Mouse (Mus musculus): ENCODE measurements at regions not wholly inside any gene's neighbourhood (a gene's known extent, or its start where the extent isn't known, plus 50 kb on each side); places are given as distances from the start of the nearest gene placed in this dataset.
"Not testable (repeated sequence)": the region's sequence is repeated elsewhere in the genome, so short reads cannot be mapped to it uniquely, and the experiment has no call there.

DNA sequence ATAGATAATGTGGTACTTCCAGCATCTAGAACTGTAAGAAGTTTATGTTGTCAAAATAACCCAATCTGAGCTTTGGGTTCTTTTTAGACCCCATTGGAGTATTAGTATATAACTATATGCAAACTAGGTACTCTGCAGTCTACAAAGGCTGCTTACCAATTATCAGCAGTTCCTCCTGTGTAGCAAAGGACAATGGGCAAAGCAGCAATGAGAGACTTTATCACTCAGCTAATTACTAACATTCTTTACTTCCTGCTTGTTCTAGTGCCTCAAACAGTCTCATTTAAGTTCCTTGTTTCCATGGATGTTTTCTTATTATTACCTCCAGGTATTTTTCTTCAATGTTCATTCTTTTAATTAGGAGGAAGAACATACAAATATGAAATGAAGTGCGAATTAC is 312.5 kb upstream of the Klf6 start:
- DNase-seq: no peak

DNA sequence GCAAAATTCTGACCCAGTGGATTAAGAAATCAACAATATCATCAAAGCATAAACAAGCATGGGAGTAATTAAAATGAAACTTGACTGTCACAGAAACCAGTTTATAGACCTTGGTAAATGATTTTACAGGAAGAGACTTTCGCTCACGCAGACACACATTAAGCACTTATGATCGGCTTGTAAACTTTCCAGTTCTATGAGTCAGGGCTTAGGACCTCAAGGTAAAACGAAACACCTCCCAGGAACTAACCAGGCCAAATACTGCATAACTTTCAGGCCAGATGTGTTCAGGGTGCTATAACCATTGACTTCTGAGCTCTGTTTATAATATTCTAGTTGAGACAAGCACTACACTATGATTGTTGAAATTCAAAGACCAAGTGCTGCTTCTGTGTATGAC is 312.1 kb upstream of the Klf6 start:
- DNase-seq: no peak

DNA sequence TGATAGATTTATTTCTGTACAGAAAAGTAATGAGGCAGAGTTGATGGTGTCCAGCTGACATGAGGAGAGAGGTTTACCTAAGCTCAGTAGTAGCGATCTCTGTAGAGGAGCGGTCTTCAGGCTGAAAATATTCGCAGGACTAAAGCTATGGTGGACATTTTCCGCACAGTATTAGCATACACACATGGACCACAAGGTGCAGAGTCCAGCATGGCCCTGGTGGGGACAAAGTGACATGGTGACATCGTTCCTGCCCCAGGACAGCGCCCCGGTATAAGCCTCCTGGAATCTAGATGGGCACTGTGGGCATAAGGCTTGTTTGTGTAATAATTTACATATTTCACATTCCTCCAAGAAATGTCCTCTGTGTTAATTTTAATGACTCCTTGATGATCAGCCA is 311.5 kb upstream of the Klf6 start:
- no peak for DNase-seq

DNA sequence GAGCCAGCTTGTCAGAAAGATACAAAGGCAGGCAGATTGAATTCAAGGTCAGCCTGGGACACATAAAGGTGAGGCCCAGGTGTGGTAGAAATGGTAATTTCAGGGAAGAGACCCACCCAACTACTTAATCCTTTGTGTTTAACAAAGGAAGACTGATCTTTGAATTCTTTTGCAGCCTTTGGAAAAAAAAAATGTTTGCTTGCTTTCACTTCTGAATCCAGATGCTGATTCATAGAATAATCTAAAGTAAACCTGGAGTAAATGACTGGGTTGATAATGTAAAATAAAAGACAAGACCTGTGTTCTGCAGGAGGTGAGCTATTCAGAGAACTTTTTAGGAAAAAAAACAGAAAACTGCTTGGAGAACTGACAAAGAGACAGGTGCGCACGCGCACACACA is 310.9 kb upstream of the Klf6 start:
- no peak for DNase-seq

DNA sequence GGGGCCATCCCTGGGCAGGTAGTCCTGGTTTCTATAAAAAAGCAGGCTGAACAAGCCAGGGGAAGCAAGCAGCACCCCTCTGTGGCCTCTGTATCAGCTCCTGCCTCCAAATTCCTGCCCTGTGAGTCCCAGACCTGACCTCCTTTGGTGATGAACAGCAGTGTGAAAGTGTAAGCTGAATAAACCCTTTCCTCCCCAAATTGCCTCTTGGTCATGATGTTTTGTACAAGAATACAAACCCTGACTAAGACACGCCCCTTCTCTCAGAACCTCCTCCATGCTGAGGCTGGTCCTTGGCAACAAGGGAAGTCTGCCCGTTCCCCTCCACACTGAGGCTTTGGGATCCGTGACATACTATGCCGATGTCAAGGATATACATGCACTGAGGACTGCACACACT is 310.2 kb upstream of the Klf6 start:
- no peak for DNase-seq

DNA sequence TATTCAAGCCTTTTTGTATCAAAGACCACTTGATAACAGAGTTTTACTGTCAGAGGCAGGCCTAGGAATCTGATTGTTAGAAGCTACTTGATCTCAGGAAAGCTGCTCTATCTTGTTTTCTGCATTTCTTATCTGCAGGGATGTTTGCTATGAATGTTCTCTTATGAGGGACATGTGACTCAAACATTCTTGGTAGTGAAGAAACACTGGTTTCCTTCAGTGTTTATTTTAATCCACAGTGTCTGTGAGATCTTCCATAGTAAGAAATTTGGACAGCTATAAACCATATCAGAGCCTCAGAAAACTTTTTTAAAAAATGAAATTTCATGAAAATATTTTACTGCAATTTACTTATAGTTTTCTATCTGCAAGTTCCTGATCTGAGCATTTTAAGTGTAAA is 307.8 kb upstream of the Klf6 start:
- DNase-seq: no peak

DNA sequence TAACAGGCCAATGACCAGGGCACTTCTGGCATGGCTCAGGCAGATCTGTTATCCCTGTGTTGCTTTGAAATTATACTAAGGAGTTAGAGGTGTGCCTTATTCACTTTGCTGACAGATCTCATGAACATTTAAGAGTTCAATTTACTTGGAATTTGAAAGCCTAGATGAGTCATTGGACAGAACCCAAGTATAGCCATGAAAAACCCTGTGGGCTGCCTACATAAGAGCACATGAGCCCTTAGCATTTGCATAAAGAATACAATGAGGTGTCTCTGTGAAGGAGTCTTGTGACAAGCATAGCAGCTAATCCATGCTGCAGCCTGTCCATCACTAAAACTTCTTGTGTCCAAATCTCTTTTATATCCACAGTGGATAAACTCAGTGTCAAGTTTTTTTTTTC is 303.2 kb upstream of the Klf6 start:
- DNase-seq: no peak

DNA sequence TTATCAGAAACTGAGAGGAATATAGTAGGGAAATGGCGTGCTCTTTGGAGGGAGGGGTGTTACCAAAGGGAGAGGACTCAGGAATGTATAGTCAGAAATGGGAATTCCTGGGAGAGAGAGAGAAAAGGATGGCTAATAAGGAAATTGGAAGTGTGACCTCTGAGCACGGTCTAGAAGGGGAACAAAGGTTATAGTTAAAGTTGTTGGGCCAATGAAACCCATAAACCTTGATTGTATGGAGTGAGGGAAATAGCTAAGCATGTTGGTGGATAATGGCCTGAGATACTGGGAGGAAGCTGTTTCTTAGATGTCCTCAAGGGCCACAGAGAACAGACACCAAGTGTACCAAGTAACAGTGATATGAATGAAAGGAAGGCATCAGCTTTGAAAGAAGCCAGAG is 294.8 kb upstream of the Klf6 start:
- no peak for DNase-seq

DNA sequence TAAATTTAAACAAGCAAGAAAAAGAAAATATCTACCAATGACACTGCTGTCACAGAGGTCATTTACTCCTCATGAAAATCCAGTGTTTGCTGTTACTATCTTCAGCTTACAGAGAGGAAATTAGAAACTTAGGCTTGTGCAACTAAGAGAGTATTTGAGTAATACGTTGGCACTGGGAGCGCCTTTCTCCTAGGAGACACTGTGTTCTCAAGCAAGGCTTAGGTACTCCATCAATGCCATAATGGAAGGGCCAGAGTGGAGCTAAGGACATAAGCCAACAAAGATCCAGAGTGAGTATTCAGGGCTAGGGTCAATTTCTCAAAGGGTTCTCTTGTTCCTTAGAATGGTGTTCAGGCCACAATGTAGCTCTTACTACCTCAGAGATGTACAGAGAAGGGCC is 294.4 kb upstream of the Klf6 start:
- DNase-seq: no peak

DNA sequence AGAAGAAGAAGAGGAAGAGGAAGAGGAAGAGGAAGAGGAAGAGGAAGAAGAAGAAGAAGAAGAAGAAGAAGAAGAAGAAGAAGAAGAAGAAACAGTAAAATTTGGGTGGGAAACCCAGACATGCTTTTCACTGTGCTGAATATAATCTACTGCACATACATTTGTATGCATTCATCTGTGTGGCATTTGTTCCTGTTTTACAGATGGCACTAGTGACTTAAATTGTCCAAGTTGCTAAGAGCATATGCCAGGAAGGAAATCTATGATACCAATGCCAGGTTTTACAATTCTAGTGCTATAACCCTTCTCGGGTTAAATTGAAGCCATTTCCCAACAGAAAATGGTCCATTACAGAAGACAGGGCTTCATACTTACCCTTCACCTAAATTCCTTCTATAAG is 291.7 kb upstream of the Klf6 start:
- no peak for DNase-seq

DNA sequence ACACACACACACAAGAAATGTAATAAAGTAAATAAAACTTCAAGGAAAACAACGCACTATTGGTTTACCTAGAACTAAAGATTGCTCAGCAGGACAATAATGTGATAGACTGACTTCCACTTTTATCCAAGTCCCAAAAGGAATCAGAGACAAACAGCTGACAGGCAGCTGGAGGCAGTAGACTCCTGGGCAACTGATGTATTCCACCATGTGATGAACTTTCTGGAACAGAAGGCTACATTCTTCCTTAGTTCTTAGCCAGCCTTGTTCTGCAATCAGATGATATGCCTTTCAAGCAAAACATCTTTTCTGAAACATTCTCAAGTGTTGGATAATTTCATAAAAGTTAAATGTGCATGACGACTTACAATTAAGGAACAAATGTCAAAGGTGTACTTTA is 290.9 kb upstream of the Klf6 start:
- no peak for DNase-seq

DNA sequence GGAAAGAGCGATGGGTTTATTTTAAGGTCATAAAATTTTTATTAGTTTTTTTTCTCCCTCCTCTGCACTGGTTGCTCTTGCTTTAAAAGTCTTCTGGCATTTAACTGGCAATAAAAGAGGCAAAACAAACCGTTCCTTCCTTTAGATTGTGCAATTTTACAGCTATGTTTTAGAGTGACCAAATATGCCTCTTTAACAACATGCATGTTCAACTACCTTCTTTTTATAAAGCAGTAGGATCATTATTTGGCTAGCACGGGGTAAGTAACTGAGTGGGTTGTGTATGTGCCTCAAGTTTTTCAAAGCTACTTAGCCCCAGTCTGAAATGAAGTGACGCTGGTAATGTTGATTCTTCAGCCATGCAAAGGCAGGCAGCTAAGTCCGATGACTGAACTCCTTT is 284.7 kb upstream of the Klf6 start:
- no peak for DNase-seq

DNA sequence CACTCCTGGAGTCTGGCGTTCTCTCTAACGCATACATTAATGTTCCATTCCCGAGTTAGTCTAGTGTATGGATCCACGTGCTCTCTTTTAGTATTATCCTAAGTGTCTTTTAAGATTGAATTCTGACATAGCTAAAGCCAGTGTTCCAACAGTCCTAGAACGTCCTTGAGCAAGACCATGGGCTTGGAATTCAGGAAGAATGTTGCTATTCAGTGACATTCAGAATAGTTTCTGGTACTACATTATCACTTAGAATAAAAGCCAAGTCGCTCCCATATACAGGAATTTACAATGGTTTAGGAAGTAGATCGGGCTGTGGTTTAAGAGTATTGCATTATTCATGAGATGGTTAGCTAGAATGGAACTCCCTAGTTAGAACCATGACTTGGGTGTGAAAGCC is 277.6 kb upstream of the Klf6 start:
- not testable (repeated sequence) for DNase-seq

DNA sequence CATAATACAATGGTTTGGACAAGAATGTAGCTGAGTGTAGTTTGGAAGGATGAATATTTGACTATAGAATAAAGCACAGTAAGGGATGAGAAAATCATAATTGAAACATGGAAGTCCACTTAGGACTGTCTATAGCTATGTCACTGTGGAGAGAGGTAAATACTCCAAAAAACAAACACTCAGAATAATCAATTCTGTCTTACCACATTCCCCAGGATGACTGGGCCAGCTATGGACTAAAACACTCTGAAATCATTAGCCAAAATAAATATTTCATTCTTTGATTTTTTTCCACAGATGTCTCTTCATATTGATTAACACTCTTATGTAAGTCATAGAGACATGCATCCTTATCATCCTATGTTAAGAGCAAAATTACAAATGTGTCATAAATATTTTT is 274.1 kb upstream of the Klf6 start:
- DNase-seq: no peak

DNA sequence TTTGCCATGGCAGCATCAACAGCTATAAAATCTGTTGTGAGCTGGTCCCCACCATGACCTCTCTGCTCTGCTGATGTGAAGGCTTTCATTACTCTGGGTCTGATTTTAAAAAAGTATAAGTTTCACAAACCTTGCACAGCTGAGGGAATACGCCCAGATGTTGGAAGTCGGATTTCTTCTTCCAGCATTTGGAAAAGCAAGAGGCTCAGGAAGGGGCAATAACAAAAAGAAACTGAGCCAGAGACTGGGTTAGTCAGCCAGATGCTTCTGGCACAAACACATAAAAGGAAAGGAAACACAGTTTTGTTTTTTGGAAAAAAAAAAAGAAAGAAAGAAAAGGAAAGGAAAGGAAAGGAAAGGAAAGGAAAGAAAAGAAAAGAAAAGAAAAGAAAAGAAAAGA is 270.0 kb upstream of the Klf6 start:
- no peak for DNase-seq

DNA sequence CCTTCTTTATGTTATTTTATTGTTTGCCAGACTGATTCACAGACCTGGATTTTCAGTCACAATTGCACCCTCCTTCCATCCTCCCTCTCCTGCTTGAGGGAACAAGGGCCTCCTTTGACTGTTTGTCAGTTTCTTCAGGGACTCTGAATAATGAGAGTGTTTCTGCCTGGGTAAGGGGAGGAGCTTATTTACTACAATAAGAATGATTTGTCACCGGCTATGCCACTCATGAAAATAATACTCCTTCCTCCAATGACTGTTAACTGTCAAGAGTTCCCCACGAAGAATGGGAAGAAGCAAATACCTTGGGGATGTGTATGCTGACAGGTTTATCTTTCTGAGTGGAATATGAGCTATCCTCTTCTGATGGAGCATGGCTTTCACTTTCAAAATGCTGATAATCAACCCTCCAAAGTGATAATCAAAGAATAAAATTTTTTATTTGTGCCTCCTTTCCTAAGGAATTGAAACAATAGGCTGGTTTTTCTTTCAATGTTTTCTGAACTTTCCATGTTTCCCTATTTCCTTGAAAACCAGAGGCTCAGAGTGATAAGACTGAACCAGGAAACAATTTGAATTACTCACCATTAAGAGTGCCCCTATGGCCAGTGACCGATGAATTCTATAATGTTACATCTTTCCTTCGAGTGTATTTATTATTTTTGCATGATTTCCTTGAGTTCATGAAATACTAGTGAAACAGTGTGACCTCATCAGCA is 269.3 kb upstream of the Klf6 start:
- DNase-seq: no peak

DNA sequence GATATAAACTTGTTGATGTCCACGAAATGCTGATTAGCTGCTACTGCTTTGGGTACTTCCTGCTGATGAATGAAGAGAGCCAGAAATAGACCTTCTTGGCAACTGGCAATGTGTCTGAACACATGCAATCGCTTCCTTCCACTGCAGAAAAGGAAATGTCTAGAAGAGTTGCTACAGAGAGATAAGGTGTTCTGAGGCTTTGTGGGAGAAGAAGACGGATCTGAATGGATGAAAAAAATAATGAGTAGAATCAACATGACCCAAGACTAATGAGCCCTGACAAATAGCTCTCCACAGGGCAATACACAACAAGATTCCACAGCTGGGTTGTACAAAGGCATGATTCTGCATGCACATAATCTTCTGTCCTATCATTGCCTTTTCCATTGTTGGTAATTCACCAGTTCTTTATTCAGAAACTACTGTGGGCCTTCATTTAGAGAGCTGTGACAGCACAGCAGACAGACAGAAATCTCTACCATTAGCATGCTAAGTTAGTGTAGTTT is 268.7 kb upstream of the Klf6 start:
- no peak for DNase-seq

DNA sequence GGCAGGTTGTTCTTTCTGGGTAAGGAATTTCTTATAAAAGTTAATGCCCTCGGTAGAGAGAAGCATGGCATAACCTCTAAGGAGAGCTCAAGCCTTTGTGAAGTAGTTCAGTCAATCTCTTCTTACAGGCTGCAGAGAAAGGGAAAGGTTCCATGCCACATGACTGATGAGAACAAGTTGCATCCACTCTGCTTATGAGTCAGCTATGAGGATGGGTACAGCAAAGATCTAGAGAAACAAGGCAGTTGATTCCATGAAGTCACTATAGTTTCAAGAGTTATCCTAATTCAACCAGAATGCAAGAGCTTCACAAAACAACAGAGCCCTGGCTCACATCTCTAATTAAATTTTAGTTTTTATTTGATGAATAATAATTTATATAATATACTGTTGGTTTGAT is 259.6 kb upstream of the Klf6 start:
- no peak for DNase-seq

DNA sequence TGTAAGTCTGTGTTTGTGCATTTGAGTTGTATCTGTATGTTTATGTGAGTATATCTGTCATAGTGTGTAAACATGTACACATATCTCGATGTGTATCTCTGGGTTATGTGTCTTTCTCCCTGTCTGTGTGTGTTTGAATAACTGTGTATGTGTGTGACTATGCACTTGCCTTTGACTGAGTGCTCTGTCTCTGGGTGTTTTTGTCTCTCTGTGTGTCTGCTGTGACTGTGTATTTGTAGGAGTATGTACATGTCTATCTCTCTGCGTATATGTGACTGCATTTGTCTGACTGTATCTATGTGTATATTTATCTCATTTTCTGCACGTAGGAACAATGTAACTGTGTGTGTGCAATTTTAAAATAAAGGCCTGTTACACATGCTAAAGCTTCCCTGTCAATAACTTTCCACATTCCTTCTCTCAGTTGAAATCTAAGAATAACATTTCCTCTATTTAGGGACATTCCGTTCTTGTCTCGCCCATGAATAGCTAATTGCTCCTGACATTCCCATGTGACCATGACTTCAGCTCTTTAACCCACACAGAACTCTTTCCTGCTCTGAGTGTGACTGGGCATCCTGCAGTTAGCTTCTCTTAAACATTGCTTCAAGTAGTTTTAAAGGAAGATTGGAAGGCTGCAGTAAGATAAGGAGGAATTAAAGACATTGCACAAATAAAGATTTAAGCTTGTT is 257.2 kb upstream of the Klf6 start:
- no peak for DNase-seq

DNA sequence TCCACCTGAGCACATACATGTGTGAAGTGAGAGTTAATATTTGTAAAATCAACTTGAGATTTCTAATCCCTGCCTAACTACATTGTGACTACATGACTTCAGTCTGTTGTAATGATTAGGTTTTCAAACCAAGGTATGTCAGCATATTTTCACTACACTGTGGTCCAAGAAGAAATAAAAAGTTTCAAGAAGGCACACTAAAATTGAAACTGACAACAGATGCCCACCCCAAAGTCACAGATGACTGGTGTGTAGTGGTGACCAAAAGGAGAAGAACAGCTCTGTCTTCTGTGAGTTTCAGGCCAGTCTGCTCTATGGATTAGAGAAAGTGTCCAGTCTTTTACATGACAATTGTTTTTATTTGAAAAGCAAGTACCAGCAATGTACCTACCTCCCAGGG is 255.9 kb upstream of the Klf6 start:
- no peak for DNase-seq

DNA sequence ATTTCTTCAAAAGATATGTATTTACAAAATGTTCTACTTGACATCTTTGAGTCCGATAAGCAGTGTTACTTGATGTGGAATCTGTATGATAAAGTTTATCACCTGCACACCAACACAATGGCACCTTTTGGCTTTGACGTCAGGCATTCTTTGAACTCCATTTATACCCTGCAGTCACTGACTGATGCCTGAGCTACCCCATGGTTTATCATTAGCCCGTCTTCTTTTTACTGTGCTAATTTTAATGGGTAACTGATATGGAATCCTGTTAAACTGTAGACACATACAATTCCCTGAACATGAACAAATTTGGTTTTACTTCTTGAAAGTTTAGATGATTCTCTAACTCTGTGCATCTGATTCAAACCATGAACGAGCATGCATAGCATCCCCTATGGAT is 253.8 kb upstream of the Klf6 start:
- no peak for DNase-seq

DNA sequence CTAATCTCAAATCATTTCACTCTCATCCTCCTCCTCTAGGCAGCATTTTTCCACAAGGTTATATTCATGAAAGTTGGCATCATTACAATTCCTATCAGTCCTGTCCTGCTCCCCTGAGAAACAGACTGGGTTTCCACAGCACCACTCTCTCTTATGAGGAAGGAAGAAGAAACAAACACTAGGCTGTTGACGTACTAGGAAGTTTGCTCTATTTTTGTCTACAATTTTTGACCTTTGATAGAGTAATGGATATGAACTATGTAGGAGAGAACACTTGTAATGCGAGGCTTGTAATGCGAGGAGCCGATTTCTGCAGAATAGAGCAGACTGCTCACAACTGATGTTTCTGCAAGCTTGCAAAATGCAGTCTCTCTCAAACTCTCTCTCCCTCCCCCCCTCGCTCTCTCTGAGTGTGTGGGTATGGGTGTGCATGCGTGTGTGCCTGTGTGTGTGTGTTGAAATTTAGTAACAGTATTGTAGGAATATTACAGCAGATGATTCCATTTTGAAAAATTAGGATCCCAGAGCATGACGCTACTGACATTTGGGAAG is 247.0 kb upstream of the Klf6 start:
- no peak for DNase-seq

DNA sequence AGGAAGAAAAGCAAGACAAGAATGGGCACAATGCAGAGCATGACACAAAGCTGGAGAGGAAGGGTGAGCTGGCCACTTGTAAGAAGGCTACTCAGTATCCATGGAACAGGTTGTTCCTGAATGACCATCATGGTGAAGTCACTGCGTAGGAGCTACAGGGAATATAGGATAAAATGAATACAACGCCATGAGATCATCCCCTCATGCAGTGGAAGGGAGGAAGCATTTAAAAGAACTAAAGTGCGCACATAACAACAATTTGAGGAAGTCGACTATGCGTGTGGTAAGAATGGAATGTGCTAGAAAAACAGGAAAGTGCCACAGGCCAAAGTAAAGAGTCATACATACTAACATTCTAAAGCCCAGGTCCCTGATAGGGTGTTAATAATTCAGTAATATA is 246.4 kb upstream of the Klf6 start:
- no peak for DNase-seq

DNA sequence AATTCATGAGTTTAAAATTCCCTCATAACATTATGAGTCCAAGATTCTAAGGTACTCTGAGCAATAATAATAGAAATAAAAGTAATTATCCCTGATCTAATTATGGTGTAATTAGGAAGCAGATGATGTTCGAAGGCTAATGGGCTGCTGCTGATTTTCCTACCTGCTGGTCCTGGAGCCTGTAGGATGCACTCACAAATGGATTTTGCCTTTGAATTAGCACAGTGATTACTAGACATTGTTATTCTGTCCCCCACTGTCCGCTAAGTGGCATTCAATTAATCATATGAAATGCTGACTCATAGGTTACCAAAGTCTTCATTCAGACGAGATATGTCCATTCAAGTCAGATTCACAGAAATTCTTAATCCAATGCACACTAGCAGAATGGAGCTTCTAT is 246.0 kb upstream of the Klf6 start:
- DNase-seq: no peak

DNA sequence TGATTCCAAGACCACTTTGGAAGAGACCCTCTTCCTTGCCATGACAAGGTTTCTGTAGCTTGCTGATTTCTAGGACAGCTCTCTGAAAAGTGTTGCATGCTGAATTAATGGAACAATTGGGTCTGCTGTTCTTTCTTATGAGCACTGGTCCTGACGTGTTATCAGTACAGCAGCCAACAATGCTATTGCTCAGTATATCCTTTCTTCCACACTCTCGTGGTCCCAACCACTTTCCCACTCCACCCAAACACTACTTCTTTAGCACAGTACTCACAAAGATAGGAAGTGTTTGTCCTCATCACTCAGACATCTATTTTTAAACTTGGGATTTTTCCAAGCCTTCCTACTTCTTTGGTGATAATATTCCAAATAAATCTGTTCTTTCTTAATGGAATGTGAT is 233.2 kb upstream of the Klf6 start:
- no peak for DNase-seq

Data from cerebellum, adult 9-11 months (tissue).